Mouse (Mus musculus) brain, adult 2 months (tissue): ENCODE measurements at regions not wholly inside any gene's neighbourhood (a gene's known extent, or its start where the extent isn't known, plus 50 kb on each side); places are given as distances from the start of the nearest gene placed in this dataset.
A peak's percentile ranks its signal among the peaks of the same experiment; 100 is the strongest.
"Not testable (repeated sequence)": the region's sequence is repeated elsewhere in the genome, so short reads cannot be mapped to it uniquely, and the experiment has no call there.

Experiments used
- DNase-seq: peaks from one replicate; pipeline ENCODE4 v3.0.0; 2011; ENCODE audit warnings: low read depth, low spot score

- DNase-seq = no peak
Observed at GRCm38 (mm10) chr3:91263540-91263939, 172.9 kb upstream of the 9130204L05Rik start.

GRCm38 (mm10) chr3:91254926-91255325, 164.3 kb upstream of the 9130204L05Rik start:
- DNase-seq = not testable (repeated sequence)

GRCm38 (mm10) chr3:91223157-91223556, 132.6 kb upstream of the 9130204L05Rik start:
- DNase-seq = peak; percentile 17

- DNase-seq = no peak
Observed at GRCm38 (mm10) chr3:91213280-91213679, 122.7 kb upstream of the 9130204L05Rik start.
